Mouse (Mus musculus) embryonic facial prominence, embryonic 15.5 days (tissue): ENCODE data around the gene Hist2h2ac. TPM values are rescaled to one million over a fixed set of nuclear protein-coding genes. Genes with fewer than 3 reads are reported as not detected.
"Not testable (repeated sequence)": the region's sequence is repeated elsewhere in the genome, so short reads cannot be mapped to it uniquely, and the experiment has no call there.

Source experiments
- ATAC-seq: fragments of 200-750 bp; cut with Nextera tagmentation; 2 replicates; pipeline ENCODE4 v1.8.0; 2017; ENCODE audit warnings: low read depth, moderate TSS enrichment; ENCODE audit not compliant: insufficient number of reproducible peaks, low FRiP score, low TSS enrichment
- H3K27ac ChIP-seq: fragments of 300-500 bp; sonication (generic); replicated peaks from 2 replicates; pipeline ENCODE4 v1.5.1; 2015; ENCODE audit warnings: mild to moderate bottlenecking, inconsistent platforms
- H3K27me3 ChIP-seq: fragments of 300-500 bp; sonication (generic); 2 replicates; pipeline ENCODE4 v1.6.1; 2015; ENCODE audit warnings: inconsistent platforms
- H3K36me3 ChIP-seq: fragments of 300-500 bp; sonication (generic); 2 replicates; pipeline ENCODE4 v1.6.1; 2015; ENCODE audit warnings: mild to moderate bottlenecking, inconsistent platforms
- H3K4me1 ChIP-seq: fragments of 300-500 bp; sonication (generic); 2 replicates; pipeline ENCODE4 v1.6.1; 2015; ENCODE audit warnings: inconsistent platforms
- H3K4me2 ChIP-seq: fragments of 300-500 bp; sonication (generic); replicated peaks from 2 replicates; pipeline ENCODE4 v1.6.1; 2015; ENCODE audit warnings: mild to moderate bottlenecking, inconsistent platforms
- H3K4me3 ChIP-seq: fragments of 300-500 bp; sonication (generic); replicated peaks from 2 replicates; pipeline ENCODE4 v1.5.1; 2015; ENCODE audit warnings: mild to moderate bottlenecking, inconsistent platforms
- H3K9ac ChIP-seq: fragments of 300-500 bp; sonication (generic); 2 replicates; pipeline ENCODE4 v1.6.1; 2015; ENCODE audit warnings: inconsistent platforms
- H3K9me3 ChIP-seq: fragments of 300-500 bp; sonication (generic); replicated peaks from 2 replicates; pipeline ENCODE4 v1.6.1; 2016; ENCODE audit warnings: inconsistent platforms
- WGBS: fragments of 180-500 bp; shearing (Covaris S2); methylation state at CpG from one replicate; pipeline ENCODE4 v1.1.7; 2015; 5-methylcytosine and 5-hydroxymethylcytosine counted together
- microRNA-seq: library from miRNA; unstranded; fragments of <30 nt; microRNA quantifications from one replicate; pipeline ENCODE4, GENCODE M21; 2016; ENCODE audit warnings: borderline number of aligned reads
- polyA plus RNA-seq: library from polyadenylated mRNA; unstranded; fragments of >200 nt; fragmentation: Nextera tagmentation; extraction: Ambion mirVana; gene quantifications from 2 replicates; pipeline ENCODE4 v1.2.1, GENCODE M21; 2015

Gene Hist2h2ac
- polyA plus RNA-seq, 1 experiment from 2014 or later = 5.8 TPM

- no peak for ATAC-seq
- no peaks in the 10 kb centered on the region for H3K9me3 ChIP-seq
- H3K36me3 ChIP-seq = peaks cover 42% of the 10 kb centered on the region
- H3K4me3 ChIP-seq = no peak overlapping the region
- no peak overlapping the region for H3K9ac ChIP-seq
- H3K4me1 ChIP-seq = peaks cover 40% of the 10 kb centered on the region
- no peak overlapping the region for H3K4me2 ChIP-seq
- no peaks in the 10 kb centered on the region for H3K27me3 ChIP-seq
- WGBS = 94% methylated on average over 6 of the region's 6 CpGs
- no peak overlapping the region for H3K27ac ChIP-seq
Observed at GRCm38 (mm10) chr3:96175251-96175650, 45.4 kb downstream of the Hist2h2ac start.

DNA sequence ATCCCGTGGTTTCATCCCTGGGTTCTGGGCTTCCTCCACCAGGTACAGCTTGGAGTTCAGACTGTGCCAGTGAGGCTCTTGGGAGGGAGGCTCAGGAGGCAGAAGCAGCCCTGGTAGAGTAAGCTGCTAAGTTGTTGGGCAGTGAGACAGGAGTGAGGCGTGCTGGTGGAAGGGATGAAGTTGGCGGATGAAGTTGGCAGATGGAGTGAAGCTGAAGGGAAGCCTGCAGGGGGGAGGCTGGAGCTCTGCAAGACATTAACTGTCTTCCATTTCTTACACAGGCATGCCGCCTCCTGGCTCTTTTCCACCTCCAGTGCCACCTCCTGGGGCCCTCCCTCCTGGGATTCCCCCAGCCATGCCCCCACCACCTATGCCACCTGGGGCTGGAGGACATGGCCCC, 46.6 kb downstream of the Hist2h2ac start:
- H3K27me3 ChIP-seq, H3K27ac ChIP-seq, H3K4me2 ChIP-seq, H3K9me3 ChIP-seq, H3K9ac ChIP-seq, ATAC-seq: not testable (repeated sequence)
- Histone ChIP-seq H3K4me3 (peak overlapping the region; percentile 7; the same call in 1 of the 2 replicates), H3K36me3 (peaks cover 51% of the 10 kb centered on the region), H3K4me1 (peaks cover 36% of the 10 kb centered on the region)
- WGBS = 90% methylated on average over 4 of the region's 4 CpGs

DNA sequence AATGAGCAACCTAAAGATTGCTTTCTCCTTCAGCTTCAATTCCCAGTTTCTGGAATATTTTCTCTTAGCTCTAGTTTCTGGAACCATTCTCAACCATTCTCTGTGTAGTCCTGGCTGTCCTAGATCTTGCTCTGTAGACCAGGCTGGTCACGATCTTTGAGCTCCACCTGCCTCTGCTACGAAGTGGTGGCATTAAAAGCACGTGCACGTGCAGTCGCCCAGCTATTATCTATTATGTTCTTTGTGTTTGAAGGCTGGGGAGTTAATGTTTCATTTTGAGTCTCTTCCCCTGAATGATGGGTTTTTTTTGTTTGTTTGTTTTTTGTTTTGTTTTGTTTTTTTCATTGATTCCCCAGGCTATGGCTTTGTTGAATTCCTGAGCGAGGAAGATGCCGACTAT, 47.5 kb downstream of the Hist2h2ac start:
- 27% methylated on average over 7 of the region's 7 CpGs for WGBS
- peaks cover 49% of the 10 kb centered on the region for H3K36me3 ChIP-seq

GRCm38 (mm10) chr3:96172197-96173178, 48.2 kb downstream of the Hist2h2ac start, which contains the start of gene Sf3b4:
TSS of gene Sf3b4 (plus strand) at chr3:96172332.
- peak within 1 kb of the TSS; percentile 99 for H3K27ac ChIP-seq
- H3K4me2 ChIP-seq = peak within 1 kb of the TSS; percentile 86
- H3K4me1 ChIP-seq = peaks cover 34% of the 10 kb centered on the region
- peak within 1 kb of the TSS; percentile 93 for H3K4me3 ChIP-seq
- under 1% methylated on average over 58 of the region's 58 CpGs for WGBS
- no peaks in the 10 kb centered on the region for H3K27me3 ChIP-seq
- H3K36me3 ChIP-seq = peaks cover 43% of the 10 kb centered on the region
- peak; percentile 91 for ATAC-seq
- H3K9me3 ChIP-seq = no peaks in the 10 kb centered on the region
- peak within 1 kb of the TSS; percentile 78 for H3K9ac ChIP-seq

More for the DNA sequence above, 47.5 kb downstream of the Hist2h2ac start:
- Histone ChIP-seq H3K27ac (no peak overlapping the region), H3K9me3 (no peaks in the 10 kb centered on the region), H3K4me3 (peak overlapping the region; percentile 93), H3K4me2 (peak overlapping the region; percentile 86), H3K4me1 (peaks cover 34% of the 10 kb centered on the region), H3K27me3 (no peaks in the 10 kb centered on the region), H3K9ac (peak overlapping the region; percentile 74)
- no peak for ATAC-seq

DNA sequence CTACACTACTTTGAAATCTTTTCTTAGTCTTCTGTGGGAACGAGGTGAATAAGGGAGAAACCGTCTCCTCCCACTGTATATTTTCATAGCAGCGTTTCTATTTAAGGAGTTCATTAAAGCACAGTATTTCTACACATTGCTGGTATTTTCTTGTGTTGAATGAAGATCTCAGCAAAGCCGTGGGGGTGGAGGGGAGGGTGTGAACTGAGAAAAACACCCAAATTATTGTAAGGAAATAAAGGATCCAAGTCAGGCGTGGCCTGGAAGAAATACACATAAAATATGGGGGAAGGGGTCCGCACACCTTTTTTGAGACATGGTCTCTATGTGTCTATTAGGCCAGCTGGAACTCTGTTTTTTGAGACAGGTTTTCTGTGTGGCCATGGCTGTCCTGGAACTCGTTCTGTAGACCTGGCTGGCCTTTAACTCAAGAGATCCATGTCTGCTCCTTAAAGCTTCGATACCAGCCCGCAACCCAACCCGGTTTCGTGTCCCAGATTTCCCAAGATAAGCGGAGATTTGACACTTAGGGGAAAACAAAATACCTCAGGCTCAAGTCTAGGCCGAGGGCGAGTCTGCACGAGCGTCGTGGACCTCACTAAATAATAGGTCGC, 49.0 kb downstream of the Hist2h2ac start:
- peak overlapping the region; percentile 93 for H3K4me3 ChIP-seq
- ATAC-seq = no peak

GRCm38 (mm10) chr3:96170976-96171545, 49.6 kb downstream of the Hist2h2ac start:
- no peak for ATAC-seq
- H3K9me3 ChIP-seq = no peaks in the 10 kb centered on the region
- no peak overlapping the region for H3K9ac ChIP-seq
- H3K4me2 ChIP-seq = peak overlapping the region; percentile 63
- H3K36me3 ChIP-seq = peaks cover 32% of the 10 kb centered on the region
- H3K27me3 ChIP-seq = no peaks in the 10 kb centered on the region
- H3K27ac ChIP-seq = peak overlapping the region; percentile 99
- WGBS = 66% methylated on average over 10 of the region's 10 CpGs
- H3K4me1 ChIP-seq = peaks cover 34% of the 10 kb centered on the region
- H3K4me3 ChIP-seq = peak overlapping the region; percentile 93

More for the DNA sequence above, 49.0 kb downstream of the Hist2h2ac start:
- WGBS = 16% methylated on average over 18 of the region's 18 CpGs
- no peaks in the 10 kb centered on the region for H3K9me3 ChIP-seq
- peaks cover 34% of the 10 kb centered on the region for H3K4me1 ChIP-seq
- peak overlapping the region; percentile 99 for H3K27ac ChIP-seq
- H3K27me3 ChIP-seq = no peaks in the 10 kb centered on the region
- H3K9ac ChIP-seq = peak overlapping the region; percentile 78
- peak overlapping the region; percentile 63 for H3K4me2 ChIP-seq
- peaks cover 39% of the 10 kb centered on the region for H3K36me3 ChIP-seq

Small RNA genes within 50 kb of the gene (microRNA-seq; reads per million reads assigned to microRNA genes)
- not detected for gene Gm44492
- not detected for gene Gm47311
- not detected for gene Gm47313

Other genes with a start within 250 kb of the Hist2h2ac start
- gene Plekho1, start 224.9 kb downstream of the Hist2h2ac start, polyA plus RNA-seq = 36.7 and 47.0 TPM in 2 replicates
- 41.0 and 46.1 TPM in 2 replicates for gene Vps45, start 162.4 kb downstream of the Hist2h2ac start, polyA plus RNA-seq
- gene Otud7b, start 116.4 kb downstream of the Hist2h2ac start, polyA plus RNA-seq = 22.0 and 26.1 TPM in 2 replicates
- gene Mtmr11, start 58.9 kb downstream of the Hist2h2ac start, polyA plus RNA-seq = 25.7 and 26.6 TPM in 2 replicates
- gene Sf3b4, start 48.5 kb downstream of the Hist2h2ac start, polyA plus RNA-seq = 160 and 167 TPM in 2 replicates
- gene Sv2a, start 39.7 kb downstream of the Hist2h2ac start, polyA plus RNA-seq = 4.8 and 5.6 TPM in 2 replicates
- gene Bola1, start 1.2 kb downstream of the Hist2h2ac start, polyA plus RNA-seq = 50.9 and 52.6 TPM in 2 replicates
- gene Hist2h2ab, start 1.0 kb downstream of the Hist2h2ac start, polyA plus RNA-seq = not detected in 2 replicates
- 9.8 and 13.5 TPM in 2 replicates for gene Hist2h2be, start 239 bp upstream of the Hist2h2ac start, polyA plus RNA-seq
- 4.7 and 5.7 TPM in 2 replicates for gene Hist2h3c2, start 18.2 kb upstream of the Hist2h2ac start, polyA plus RNA-seq
- 76.7 and 79.1 TPM in 2 replicates for gene Hist2h2aa2, start 19.4 kb upstream of the Hist2h2ac start, polyA plus RNA-seq
- 25.9 and 30.4 TPM in 2 replicates for gene Hist2h2aa1, start 24.6 kb upstream of the Hist2h2ac start, polyA plus RNA-seq
- 1.6 TPM in 1 of 2 replicates, not detected in the other for gene Hist2h3c1, start 25.8 kb upstream of the Hist2h2ac start, polyA plus RNA-seq
- gene Hist2h4, start 42.4 kb upstream of the Hist2h2ac start, polyA plus RNA-seq = 8.7 and 11.5 TPM in 2 replicates
- gene Hist2h3b, start 47.8 kb upstream of the Hist2h2ac start, polyA plus RNA-seq = 36.0 and 51.5 TPM in 2 replicates
- 7.0 and 8.6 TPM in 2 replicates for gene Hist2h2bb, start 48.9 kb upstream of the Hist2h2ac start, polyA plus RNA-seq
- 2.2 and 4.4 TPM in 2 replicates for gene Fcgr1, start 73.1 kb upstream of the Hist2h2ac start, polyA plus RNA-seq
- gene BC107364, start 231.4 kb upstream of the Hist2h2ac start, polyA plus RNA-seq = 0.31 TPM in 1 of 2 replicates, not detected in the other